15 mouse cellular contexts compared by ENCODE assay signal in the genomic region with DNA sequence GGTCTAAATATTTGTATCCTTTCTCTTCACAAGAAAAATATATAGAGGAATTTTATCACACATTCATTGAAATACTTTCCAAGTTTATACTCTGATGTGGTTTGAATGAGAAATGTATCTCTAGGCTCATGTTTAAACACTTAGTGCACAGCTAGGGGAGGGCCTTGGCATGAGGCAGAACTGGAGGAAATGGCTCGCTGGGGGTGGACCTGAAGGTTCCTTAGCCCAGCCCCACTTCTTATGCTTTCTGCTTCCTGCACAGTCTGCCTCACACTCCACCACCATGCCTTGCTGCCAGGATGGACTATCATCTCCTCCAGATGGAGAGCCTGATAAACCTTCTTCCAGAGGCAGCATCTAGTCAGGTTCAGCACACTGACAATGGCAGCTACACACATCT. TPM values are rescaled to one million over a fixed set of nuclear protein-coding genes. Genes with fewer than 3 reads are reported as not detected.
"Had no signal": no experiment of that assay in that cellular context is flagged by ENCODE, and none has a peak within 500 bp of the region (broad histone marks: within the 10 kb centered on the region; RNA-seq: fewer than 3 reads in every experiment).

No protein-coding gene starts in this region.

- H3K9ac ChIP-seq: liver, embryonic 13.5 days; neural tube, embryonic 12.5 days had no signal

- H3K4me1 ChIP-seq: liver, embryonic 13.5 days; midbrain, embryonic 10.5 days; neural tube, embryonic 12.5 days had no signal

- ATAC-seq: hindbrain, postnatal 0 days had no signal

- DNase-seq: kidney, adult 11 months; kidney, adult 9 months; kidney, postnatal 10 days; left cerebral cortex, postnatal 4 days; liver; liver, embryonic 13.5 days; lung, adult 18-20 months; midbrain, embryonic 14.5 days; thymus, postnatal 4 days had no signal

- H3K27ac ChIP-seq: hindbrain, postnatal 0 days; liver, embryonic 13.5 days; midbrain, embryonic 10.5 days; neural tube, embryonic 12.5 days; stomach, postnatal 0 days had no signal

- H3K27me3 ChIP-seq: liver, embryonic 13.5 days; neural tube, embryonic 12.5 days had no signal

- H3K4me3 ChIP-seq: liver, embryonic 13.5 days; midbrain, embryonic 10.5 days; neural tube, embryonic 12.5 days had no signal

- H3K4me2 ChIP-seq: liver, embryonic 13.5 days; neural tube, embryonic 12.5 days had no signal

- H3K9me3 ChIP-seq: liver, embryonic 13.5 days; midbrain, embryonic 10.5 days; neural tube, embryonic 12.5 days had no signal

RNA-seq across cellular contexts. Expression of gene Acot12, which starts 50.7 kb away (rescaled TPM):
- total RNA-seq: monocyte, adult 5-6 weeks; neutrophil, adult 5-6 weeks had no signal
- polyA plus RNA-seq: midbrain, embryonic 10.5 days; midbrain, embryonic 14.5 days; neural tube, embryonic 12.5 days had no signal
